Mouse (Mus musculus) ES-Bruce4 (cell line): ENCODE results near the gene Rbm33. TPM values are rescaled to one million over a fixed set of nuclear protein-coding genes. Genes with fewer than 3 reads are reported as not detected.
A peak's percentile ranks its signal among the peaks of the same experiment; 100 is the strongest.

Experiments used
- H3K27ac ChIP-seq: 2 replicates; pipeline ENCODE4 v1.5.1; 2012; ENCODE audit warnings: low read length, inconsistent platforms; ENCODE audit not compliant: insufficient read depth
- H3K27me3 ChIP-seq: 2 replicates; pipeline ENCODE4 v1.6.1; 2012; ENCODE audit warnings: mild to moderate bottlenecking, low read length, inconsistent platforms; ENCODE audit not compliant: control insufficient read depth, poor library complexity, insufficient read depth, severe bottlenecking
- H3K36me3 ChIP-seq: 2 replicates; pipeline ENCODE4 v1.6.1; 2012; ENCODE audit warnings: inconsistent platforms, mild to moderate bottlenecking, low read length, moderate library complexity; ENCODE audit not compliant: control insufficient read depth, poor library complexity, insufficient read depth, severe bottlenecking
- H3K4me1 ChIP-seq: one replicate; pipeline ENCODE4 v1.8.1; 2011; ENCODE audit warnings: low read length; ENCODE audit not compliant: control insufficient read depth, insufficient read depth
- H3K4me3 ChIP-seq: 2 replicates; pipeline ENCODE4 v1.5.1; 2011; ENCODE audit warnings: low read depth, mild to moderate bottlenecking, low read length
- H3K9ac ChIP-seq: 2 replicates; pipeline ENCODE4 v1.6.1; 2012; ENCODE audit warnings: low read depth, mild to moderate bottlenecking, inconsistent platforms; ENCODE audit not compliant: poor library complexity, severe bottlenecking
- H3K9me3 ChIP-seq: replicated peaks from 2 replicates; pipeline ENCODE4 v1.6.1; 2012; ENCODE audit warnings: mild to moderate bottlenecking, low read length, inconsistent platforms; ENCODE audit not compliant: control insufficient read depth, poor library complexity, insufficient read depth, severe bottlenecking
- CTCF ChIP-seq: IDR thresholded peaks from one replicate; pipeline ENCODE4 v1.8.1; 2011; ENCODE audit warnings: low read depth, low read length
- EP300 ChIP-seq: IDR thresholded peaks from 2 replicates; pipeline ENCODE4 v1.6.1; 2011; ENCODE audit warnings: low read depth, low read length; ENCODE audit not compliant: insufficient read depth
- POLR2A ChIP-seq: IDR thresholded peaks from one replicate; pipeline ENCODE4 v1.8.1; 2011; ENCODE audit warnings: low read length; ENCODE audit not compliant: insufficient read depth
- polyA plus RNA-seq: library from polyadenylated mRNA; stranded (reverse); fragments of >200 nt; gene quantifications from 2 replicates; pipeline ENCODE4 v1.2.4, GENCODE M21; 2011; ENCODE audit warnings: low read depth; ENCODE audit not compliant: missing spikeins, insufficient read depth, insufficient read length

Rbm33 gene
- polyA plus RNA-seq, 1 experiment, result 60.2 TPM

DNA sequence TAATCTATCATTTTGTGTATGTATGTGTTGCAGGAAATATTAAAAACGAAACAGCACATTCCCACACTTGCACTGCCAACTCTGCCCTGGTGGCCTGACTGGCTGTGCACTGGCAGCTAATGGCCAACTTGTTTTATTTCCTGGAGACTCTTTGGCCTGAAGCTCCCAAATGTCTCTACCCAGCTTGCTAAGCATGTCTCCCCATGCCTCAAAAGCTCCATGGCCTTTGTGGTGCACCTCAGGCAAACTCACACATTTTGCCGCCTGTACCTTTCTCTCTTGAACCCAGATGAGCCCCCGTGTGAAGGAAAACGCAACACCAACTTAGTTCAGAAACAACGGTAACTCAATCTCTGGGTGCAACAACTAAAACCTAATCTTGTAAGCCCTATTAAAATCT is 136.2 kb downstream of the Rbm33 start:
- Histone ChIP-seq H3K36me3 (no peaks in the 10 kb centered on the region), H3K27ac (no peak overlapping the region), H3K4me3 (no peak overlapping the region), H3K9ac (no peak overlapping the region), H3K27me3 (peaks cover 7% of the 10 kb centered on the region), H3K9me3 (no peaks in the 10 kb centered on the region), H3K4me1 (no peaks in the 10 kb centered on the region)
- TF ChIP-seq EP300, result no peak
- no peak for TF ChIP-seq CTCF
- no peak for TF ChIP-seq POLR2A

DNA sequence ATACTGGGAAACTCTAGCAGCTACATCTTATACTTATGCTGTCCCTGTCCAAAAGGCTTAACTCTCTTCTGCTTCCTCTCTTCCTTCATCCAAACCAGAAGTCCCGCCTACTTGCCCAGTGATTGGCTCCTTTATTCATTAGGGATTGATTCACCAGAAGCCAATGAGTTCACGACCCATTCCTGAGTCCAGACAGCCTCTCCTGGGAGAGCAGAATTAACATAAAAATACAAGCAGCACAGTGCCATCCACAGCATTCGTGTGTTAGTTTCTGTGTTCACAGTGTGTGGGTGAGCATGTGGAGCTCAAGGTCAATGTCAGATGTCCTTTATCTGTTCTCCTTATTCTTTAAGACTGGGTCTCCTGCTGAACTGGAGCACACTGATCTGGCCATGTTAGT is 136.6 kb downstream of the Rbm33 start:
- Histone ChIP-seq H3K27ac (no peak overlapping the region), H3K4me3 (no peak overlapping the region), H3K27me3 (peaks cover 8% of the 10 kb centered on the region), H3K9me3 (no peaks in the 10 kb centered on the region), H3K36me3 (no peaks in the 10 kb centered on the region), H3K4me1 (no peaks in the 10 kb centered on the region), H3K9ac (no peak overlapping the region)
- no peak for TF ChIP-seq CTCF
- no peak for TF ChIP-seq POLR2A
- no peak for TF ChIP-seq EP300

DNA sequence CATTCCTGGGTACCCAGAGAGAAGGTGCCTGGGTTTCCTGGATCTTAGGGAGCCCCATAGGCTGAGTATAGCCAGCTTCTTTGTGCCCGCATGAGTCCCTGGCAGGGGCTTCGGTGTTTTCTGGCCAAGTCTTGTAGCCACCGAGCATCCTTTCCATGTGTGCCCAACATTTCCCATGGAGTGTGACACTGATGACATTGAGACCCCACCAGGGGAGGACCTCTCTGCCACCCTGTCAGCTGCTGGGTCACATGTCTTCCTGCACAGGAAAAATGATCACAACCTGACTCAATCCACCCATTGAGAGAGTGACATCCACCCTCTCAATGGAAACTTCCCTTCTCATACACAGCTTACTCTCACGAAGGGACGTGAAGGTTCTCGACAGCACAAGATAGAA is 137.6 kb downstream of the Rbm33 start:
- TF ChIP-seq CTCF (no peak), POLR2A (no peak), EP300 (no peak)
- no peaks in the 10 kb centered on the region for H3K9me3 ChIP-seq
- no peak overlapping the region for H3K9ac ChIP-seq
- H3K27me3 ChIP-seq, result peaks cover 11% of the 10 kb centered on the region
- H3K4me3 ChIP-seq, result no peak overlapping the region
- no peaks in the 10 kb centered on the region for H3K4me1 ChIP-seq
- no peak overlapping the region for H3K27ac ChIP-seq
- H3K36me3 ChIP-seq, result no peaks in the 10 kb centered on the region

DNA sequence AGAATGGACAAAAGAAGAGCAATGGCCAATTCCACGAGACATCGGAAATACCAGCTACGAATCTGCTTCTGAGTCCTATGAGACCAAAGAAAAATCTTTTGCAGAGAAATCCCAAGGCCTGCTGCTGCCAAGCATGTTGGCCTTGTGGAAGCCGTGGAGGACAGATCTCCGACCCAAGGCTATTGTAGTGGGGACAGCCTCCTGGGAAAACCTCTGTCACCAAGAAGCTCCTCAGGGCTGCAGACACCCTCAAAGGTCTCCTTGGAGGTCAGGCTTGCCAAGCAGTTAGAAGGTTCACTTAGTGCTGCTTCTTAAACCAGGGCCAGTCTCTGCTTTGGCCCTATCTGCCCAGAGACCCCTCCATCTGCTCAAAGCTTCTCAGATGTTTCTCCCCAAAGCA is 138.8 kb downstream of the Rbm33 start:
- TF ChIP-seq CTCF (no peak), POLR2A (no peak), EP300 (no peak)
- Histone ChIP-seq H3K9ac (no peak overlapping the region), H3K9me3 (no peaks in the 10 kb centered on the region), H3K36me3 (no peaks in the 10 kb centered on the region), H3K27ac (no peak overlapping the region), H3K4me3 (no peak overlapping the region), H3K27me3 (peaks cover 21% of the 10 kb centered on the region), H3K4me1 (no peaks in the 10 kb centered on the region)

DNA sequence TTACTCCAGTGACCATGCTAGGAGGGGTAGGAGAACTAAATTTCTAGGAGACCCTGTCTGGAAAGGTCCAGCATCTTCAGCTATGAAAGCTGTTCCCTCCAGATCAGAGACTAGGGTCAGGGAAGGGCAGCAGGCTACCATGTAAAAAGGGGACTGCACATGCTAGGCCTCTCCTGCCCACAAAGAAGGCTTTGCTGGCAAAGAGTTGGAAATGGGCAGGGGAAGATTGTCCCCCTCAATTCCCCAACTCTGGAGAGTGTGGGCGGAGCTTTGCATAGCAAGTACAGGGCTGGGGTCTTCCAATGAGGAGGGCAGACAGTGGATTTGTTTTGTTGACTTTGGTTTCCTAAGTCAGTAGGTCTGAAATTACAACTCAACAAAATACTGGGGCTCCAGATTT is 139.4 kb downstream of the Rbm33 start:
- Histone ChIP-seq H3K27me3 (peaks cover 28% of the 10 kb centered on the region), H3K4me3 (no peak overlapping the region), H3K36me3 (no peaks in the 10 kb centered on the region), H3K4me1 (no peaks in the 10 kb centered on the region), H3K27ac (no peak overlapping the region), H3K9me3 (no peaks in the 10 kb centered on the region), H3K9ac (no peak overlapping the region)
- TF ChIP-seq EP300 (no peak), POLR2A (no peak), CTCF (no peak)

DNA sequence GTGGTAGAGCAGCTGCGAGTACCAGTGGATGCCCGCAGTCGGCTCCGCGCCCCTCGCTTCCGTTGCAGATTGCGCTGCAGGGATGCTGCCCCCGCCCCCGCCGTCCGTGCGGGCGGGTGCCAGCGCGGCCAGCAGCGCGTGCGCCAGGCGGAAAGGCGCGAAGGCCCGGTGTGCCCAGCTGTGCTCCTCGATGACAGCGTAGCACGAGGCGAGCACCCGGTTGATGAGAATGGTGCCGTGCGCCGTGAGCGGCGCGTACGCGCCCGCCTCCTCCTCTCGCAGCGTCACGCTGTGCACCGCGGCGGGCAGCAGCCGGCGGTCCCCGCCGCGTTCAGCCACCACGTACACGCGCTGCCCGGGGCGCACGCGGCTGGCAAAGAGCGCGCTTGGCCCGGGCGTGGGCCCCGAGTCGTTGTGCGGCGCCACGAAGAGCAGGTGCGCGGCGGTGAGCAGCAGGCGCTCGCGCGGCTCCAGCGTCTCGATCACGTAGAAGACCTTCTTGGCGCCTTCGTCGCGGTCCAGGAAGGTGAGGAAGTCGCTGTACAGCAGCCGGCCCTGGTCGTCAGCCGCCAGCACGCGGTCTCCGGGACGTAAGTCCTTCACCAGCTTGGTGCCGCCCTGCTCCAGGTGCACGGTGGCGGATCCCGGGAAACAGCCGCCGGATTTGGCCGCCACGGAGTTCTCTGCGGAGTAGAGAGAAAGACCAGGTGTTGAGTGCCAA is 141.2 kb downstream of the Rbm33 start:
- Histone ChIP-seq H3K9ac (no peak overlapping the region), H3K4me3 (peak overlapping the region; percentile 38), H3K36me3 (no peaks in the 10 kb centered on the region), H3K27ac (no peak overlapping the region), H3K9me3 (no peaks in the 10 kb centered on the region), H3K27me3 (peaks cover 39% of the 10 kb centered on the region), H3K4me1 (no peaks in the 10 kb centered on the region)
- TF ChIP-seq EP300 (no peak), CTCF (no peak), POLR2A (no peak)
